Mouse (Mus musculus) liver, embryonic 14.5 days (tissue): ENCODE measurements around the gene Gm2564.
"Not testable (repeated sequence)": the region's sequence is repeated elsewhere in the genome, so short reads cannot be mapped to it uniquely, and the experiment has no call there.

ENCODE experiments used
- CTCF ChIP-seq: IDR thresholded peaks from 2 replicates; pipeline ENCODE4 v1.5.1; 2016; ENCODE audit warnings: antibody characterized with exemption, low read depth, control low read depth
- EP300 ChIP-seq: IDR thresholded peaks from 2 replicates; pipeline ENCODE4 v1.6.1; 2016; ENCODE audit warnings: antibody characterized with exemption, low read depth

DNA sequence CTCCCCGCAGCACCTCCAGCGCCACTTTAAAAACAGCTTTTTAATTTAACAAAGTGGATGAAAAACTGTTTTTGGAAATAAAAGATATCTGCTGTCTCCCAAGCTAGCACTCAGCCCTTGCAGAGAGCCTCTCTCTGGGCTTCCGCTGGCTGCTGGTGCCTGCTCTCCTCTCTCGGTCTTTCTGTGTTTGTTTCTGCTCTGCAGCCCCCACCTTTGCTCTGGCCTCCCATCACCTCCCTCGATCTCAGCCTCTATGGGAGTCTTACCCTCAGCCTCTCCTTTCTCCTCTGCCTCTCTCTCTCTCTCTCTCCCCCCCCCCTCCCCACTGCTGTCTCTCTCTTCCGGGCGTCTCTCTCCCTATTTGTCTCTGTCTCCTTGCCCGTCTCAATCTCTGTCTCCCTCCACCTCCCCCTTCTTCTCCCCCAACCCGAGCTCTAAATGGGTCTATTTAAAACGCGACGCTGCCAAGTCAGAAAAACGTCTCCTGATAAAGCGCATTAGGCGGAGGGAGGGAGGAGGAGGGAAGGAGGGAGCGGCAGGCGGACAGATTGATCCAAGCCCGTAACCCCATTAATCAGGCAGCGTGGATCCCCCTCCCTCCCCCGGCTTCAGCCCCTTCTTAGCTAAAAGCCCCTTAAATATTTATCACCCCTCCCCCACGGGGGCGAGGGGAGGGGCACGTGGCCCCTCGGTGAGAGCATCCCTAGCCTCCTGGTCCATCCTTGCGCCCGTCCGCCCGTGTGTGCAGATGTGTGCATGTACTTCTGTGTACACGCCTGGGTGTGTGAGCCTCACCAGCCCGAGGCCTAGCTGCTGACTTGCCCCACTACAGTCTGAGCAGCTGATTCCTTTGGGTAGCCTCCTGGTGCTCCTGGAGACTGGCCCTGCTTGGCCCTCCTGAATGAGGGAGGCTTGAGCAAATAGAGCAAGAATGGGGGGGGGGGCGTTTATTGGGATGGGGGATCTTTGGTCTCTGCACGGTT is 51.1 kb downstream of the Gm2564 start:
- TF ChIP-seq EP300, CTCF: not testable (repeated sequence)
